Mouse (Mus musculus): Measurements from ENCODE around the gene Tpcn2. TPM values are rescaled to one million over a fixed set of nuclear protein-coding genes. Genes with fewer than 3 reads are reported as not detected.

The Tpcn2 gene
- polyA plus RNA-seq, 1 experiment from 2014 or later: 2.4 TPM

DNA sequence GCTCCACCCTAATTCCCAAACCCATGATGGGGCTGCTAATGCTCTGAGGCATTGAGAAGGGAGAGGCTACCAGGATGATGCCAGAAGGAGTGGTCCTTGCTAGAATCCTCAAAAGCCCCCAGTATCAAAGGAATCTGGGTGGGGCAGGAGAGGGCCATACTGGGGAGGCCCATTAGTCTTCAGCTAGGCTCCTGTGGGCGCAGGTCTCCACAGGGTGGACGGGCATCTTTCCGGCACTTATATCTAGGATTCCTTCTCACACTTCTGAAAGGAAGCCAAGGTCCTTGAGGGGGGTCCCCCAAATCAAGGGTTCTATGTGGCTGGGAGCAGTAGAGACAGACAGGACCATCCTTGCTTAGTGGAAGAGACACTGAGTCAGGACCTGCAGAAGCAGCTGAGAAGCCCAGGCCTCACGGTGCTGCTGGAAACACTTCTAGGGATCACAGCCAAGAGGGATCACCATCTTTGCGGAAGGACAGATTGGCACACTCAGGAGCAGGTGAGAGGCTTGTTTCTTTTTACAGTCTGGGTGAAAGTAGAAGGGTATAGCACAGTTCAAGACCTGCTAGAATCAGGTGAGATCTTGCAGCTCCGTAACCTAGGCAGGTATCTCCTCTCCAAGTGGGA, 31.1 kb upstream of the Tpcn2 start, which contains the start of gene Mrgprd:
TSS of gene Mrgprd (plus strand) at position 51 of the 627 bp plus-strand sequence.
- 89% methylated on average over 6 of the region's 6 CpGs for WGBS
- no peaks in the 10 kb centered on the region for H3K9me3 ChIP-seq (ENCODE audit: control insufficient read depth, low read length)
- no peaks in the 10 kb centered on the region for H3K36me3 ChIP-seq (ENCODE audit: control insufficient read depth, insufficient read depth, low read length)
- DNase-seq (ENCODE audit: low spot score) (no peak), ATAC-seq (replicated peaks; ENCODE audit: low FRiP score) (no peak)
- H3K4me2 ChIP-seq (ENCODE audit: low read depth, low read length, severe bottlenecking): no peak within 1 kb of the TSS
- H3K4me3 ChIP-seq (ENCODE audit: low read depth, low read length): no peak within 1 kb of the TSS
- H3K27ac ChIP-seq (ENCODE audit: low read depth, low read length): no peak within 1 kb of the TSS
- H3K4me1 ChIP-seq (replicated peaks; ENCODE audit: control insufficient read depth, insufficient read depth, low read length): no peaks in the 10 kb centered on the region
- H3K9ac ChIP-seq (ENCODE audit: low read length): no peak within 1 kb of the TSS
- H3K27me3 ChIP-seq (ENCODE audit: control insufficient read depth, insufficient read depth, low read length): no peaks in the 10 kb centered on the region

DNA sequence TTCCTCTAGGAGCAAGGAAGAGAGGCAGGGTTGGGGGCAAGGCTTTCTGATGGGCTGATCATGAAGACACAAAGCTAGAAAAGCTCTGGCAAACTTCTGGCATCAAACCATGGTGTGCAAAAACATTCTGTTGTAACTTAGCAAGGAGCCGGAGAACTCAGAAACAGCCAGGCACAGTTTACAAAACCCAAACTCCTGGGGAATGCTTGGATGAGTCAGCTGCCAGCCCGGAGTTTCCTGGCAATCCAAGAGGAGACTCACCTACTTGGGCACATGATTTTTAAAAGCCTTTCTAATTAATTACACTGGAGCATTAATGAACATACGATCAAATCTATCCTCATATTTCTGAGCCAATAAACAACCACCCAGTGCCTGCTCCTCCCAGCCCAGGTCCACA, 28.3 kb upstream of the Tpcn2 start:
- Histone ChIP-seq H3K27me3 (ENCODE audit: control insufficient read depth, insufficient read depth, low read length) (no peaks in the 10 kb centered on the region), H3K4me3 (ENCODE audit: low read depth, low read length) (no peak overlapping the region), H3K9ac (ENCODE audit: low read length) (no peak overlapping the region), H3K27ac (ENCODE audit: low read depth, low read length) (no peak overlapping the region), H3K36me3 (ENCODE audit: control insufficient read depth, insufficient read depth, low read length) (no peaks in the 10 kb centered on the region), H3K9me3 (ENCODE audit: control insufficient read depth, low read length) (no peaks in the 10 kb centered on the region), H3K4me1 (replicated peaks; ENCODE audit: control insufficient read depth, insufficient read depth, low read length) (no peaks in the 10 kb centered on the region), H3K4me2 (ENCODE audit: low read depth, low read length, severe bottlenecking) (no peak overlapping the region)
- ATAC-seq (replicated peaks; ENCODE audit: low FRiP score): no peak
- DNase-seq (ENCODE audit: low spot score): no peak
- 90% methylated on average over 3 of the region's 3 CpGs for WGBS

DNA sequence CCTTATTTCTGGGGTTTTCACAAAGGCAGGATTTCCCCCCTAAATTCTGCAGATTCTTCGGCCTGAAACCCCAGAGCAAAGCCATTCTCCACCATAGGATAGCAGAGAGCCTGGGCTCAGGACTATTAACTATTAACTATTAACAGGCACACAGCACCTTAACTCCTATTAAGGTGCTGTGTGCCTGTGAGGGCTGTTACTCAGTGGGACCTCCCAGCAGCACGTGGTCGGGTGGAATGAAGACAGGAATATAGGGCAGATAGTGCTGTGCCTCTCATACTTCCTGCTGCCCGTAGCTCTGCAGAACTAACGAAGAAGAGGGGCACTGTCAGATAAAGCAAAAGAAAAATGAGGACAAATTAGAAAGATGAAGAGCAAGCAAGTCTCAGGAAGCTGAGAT, 26.7 kb upstream of the Tpcn2 start:
- H3K4me1 ChIP-seq (replicated peaks; ENCODE audit: control insufficient read depth, insufficient read depth, low read length): no peaks in the 10 kb centered on the region
- H3K27me3 ChIP-seq (ENCODE audit: control insufficient read depth, insufficient read depth, low read length): no peaks in the 10 kb centered on the region
- DNase-seq (ENCODE audit: low spot score) (no peak), ATAC-seq (replicated peaks; ENCODE audit: low FRiP score) (no peak)
- H3K4me3 ChIP-seq (ENCODE audit: low read depth, low read length): no peak overlapping the region
- H3K9ac ChIP-seq (ENCODE audit: low read length): no peak overlapping the region
- no peak overlapping the region for H3K27ac ChIP-seq (ENCODE audit: low read depth, low read length)
- no peaks in the 10 kb centered on the region for H3K36me3 ChIP-seq (ENCODE audit: control insufficient read depth, insufficient read depth, low read length)
- H3K9me3 ChIP-seq (ENCODE audit: control insufficient read depth, low read length): no peaks in the 10 kb centered on the region
- no peak overlapping the region for H3K4me2 ChIP-seq (ENCODE audit: low read depth, low read length, severe bottlenecking)
- 83% methylated on average over 5 of the region's 5 CpGs for WGBS

DNA sequence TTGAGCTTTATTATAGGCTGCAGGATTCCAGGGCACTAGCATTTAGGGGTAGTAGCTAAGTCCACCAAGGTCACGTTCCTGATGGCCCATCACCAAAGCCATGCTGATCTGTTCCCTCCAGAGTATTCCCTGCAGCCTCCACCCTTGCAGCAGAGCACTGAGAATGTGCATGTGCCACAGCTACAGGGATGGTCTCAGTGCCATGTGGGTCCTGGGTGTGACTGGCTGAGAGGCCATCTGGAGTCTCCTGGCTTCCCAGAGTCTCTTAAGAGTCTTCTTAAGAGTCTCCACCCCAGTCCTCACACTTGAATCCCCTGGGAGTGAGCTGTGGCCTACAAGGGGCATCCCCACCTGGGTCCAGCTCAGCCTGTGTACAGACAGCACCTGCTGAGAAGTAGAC, 26.1 kb upstream of the Tpcn2 start:
- Histone ChIP-seq H3K4me3 (ENCODE audit: low read depth, low read length) (no peak overlapping the region), H3K9ac (ENCODE audit: low read length) (no peak overlapping the region), H3K27ac (ENCODE audit: low read depth, low read length) (no peak overlapping the region), H3K27me3 (ENCODE audit: control insufficient read depth, insufficient read depth, low read length) (no peaks in the 10 kb centered on the region), H3K36me3 (ENCODE audit: control insufficient read depth, insufficient read depth, low read length) (no peaks in the 10 kb centered on the region), H3K4me2 (ENCODE audit: low read depth, low read length, severe bottlenecking) (no peak overlapping the region), H3K4me1 (replicated peaks; ENCODE audit: control insufficient read depth, insufficient read depth, low read length) (no peaks in the 10 kb centered on the region), H3K9me3 (ENCODE audit: control insufficient read depth, low read length) (no peaks in the 10 kb centered on the region)
- no peak for ATAC-seq (replicated peaks; ENCODE audit: low FRiP score)
- no peak for DNase-seq (ENCODE audit: low spot score)
- WGBS: 92% methylated on average over 1 of the region's 1 CpGs

DNA sequence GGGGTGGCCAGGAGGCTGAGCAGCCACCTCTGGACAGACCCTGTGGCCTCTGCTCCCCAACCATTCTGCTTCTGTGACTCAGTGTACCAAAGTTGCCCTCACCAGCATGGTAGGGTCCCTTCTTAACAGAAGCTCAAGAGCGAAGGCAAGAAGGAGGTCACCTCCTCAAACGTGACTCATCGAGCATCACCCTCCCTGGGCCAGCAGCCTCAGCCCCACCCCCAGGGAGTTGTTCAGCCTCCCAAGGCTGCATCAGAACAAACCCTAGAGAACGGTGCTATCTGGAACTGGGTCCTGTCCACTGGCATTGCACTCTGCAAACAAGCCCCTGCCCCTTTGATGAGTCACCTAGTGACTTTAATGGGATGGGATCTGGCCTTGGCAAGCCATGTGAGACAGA, 25.1 kb upstream of the Tpcn2 start:
- H3K4me3 ChIP-seq (ENCODE audit: low read depth, low read length): no peak overlapping the region
- WGBS: 89% methylated on average over 4 of the region's 4 CpGs
- no peak overlapping the region for H3K27ac ChIP-seq (ENCODE audit: low read depth, low read length)
- H3K4me1 ChIP-seq (replicated peaks; ENCODE audit: control insufficient read depth, insufficient read depth, low read length): no peaks in the 10 kb centered on the region
- no peaks in the 10 kb centered on the region for H3K36me3 ChIP-seq (ENCODE audit: control insufficient read depth, insufficient read depth, low read length)
- no peak for ATAC-seq (replicated peaks; ENCODE audit: low FRiP score)
- no peak overlapping the region for H3K4me2 ChIP-seq (ENCODE audit: low read depth, low read length, severe bottlenecking)
- DNase-seq (ENCODE audit: low spot score): no peak
- no peaks in the 10 kb centered on the region for H3K27me3 ChIP-seq (ENCODE audit: control insufficient read depth, insufficient read depth, low read length)
- H3K9me3 ChIP-seq (ENCODE audit: control insufficient read depth, low read length): no peaks in the 10 kb centered on the region
- H3K9ac ChIP-seq (ENCODE audit: low read length): no peak overlapping the region

DNA sequence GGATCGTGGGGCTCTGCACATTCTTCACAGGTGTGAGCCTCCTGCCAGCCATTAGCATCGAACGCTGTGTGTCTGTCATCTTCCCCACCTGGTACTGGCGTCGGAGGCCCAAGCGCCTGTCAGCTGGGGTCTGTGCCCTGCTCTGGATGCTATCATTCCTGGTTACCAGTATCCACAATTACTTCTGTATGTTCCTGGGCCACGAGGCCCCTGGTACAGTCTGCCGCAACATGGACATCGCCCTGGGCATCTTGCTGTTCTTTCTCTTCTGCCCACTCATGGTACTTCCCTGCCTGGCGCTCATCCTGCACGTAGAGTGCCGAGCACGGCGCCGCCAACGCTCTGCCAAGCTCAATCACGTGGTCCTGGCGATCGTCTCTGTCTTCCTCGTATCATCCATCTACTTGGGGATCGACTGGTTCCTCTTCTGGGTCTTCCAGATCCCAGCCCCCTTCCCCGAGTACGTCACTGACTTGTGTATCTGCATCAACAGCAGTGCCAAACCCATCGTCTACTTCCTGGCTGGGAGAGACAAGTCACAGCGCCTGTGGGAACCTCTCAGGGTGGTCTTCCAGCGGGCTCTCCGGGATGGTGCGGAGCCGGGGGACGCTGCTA, 24.4 kb upstream of the Tpcn2 start:
- Histone ChIP-seq H3K4me3 (ENCODE audit: low read depth, low read length) (no peak overlapping the region), H3K27me3 (ENCODE audit: control insufficient read depth, insufficient read depth, low read length) (no peaks in the 10 kb centered on the region), H3K4me1 (replicated peaks; ENCODE audit: control insufficient read depth, insufficient read depth, low read length) (no peaks in the 10 kb centered on the region), H3K4me2 (ENCODE audit: low read depth, low read length, severe bottlenecking) (no peak overlapping the region), H3K9ac (ENCODE audit: low read length) (no peak overlapping the region), H3K36me3 (ENCODE audit: control insufficient read depth, insufficient read depth, low read length) (no peaks in the 10 kb centered on the region), H3K27ac (ENCODE audit: low read depth, low read length) (no peak overlapping the region), H3K9me3 (ENCODE audit: control insufficient read depth, low read length) (no peaks in the 10 kb centered on the region)
- DNase-seq (ENCODE audit: low spot score) (no peak), ATAC-seq (replicated peaks; ENCODE audit: low FRiP score) (no peak)
- 84% methylated on average over 30 of the region's 30 CpGs for WGBS

DNA sequence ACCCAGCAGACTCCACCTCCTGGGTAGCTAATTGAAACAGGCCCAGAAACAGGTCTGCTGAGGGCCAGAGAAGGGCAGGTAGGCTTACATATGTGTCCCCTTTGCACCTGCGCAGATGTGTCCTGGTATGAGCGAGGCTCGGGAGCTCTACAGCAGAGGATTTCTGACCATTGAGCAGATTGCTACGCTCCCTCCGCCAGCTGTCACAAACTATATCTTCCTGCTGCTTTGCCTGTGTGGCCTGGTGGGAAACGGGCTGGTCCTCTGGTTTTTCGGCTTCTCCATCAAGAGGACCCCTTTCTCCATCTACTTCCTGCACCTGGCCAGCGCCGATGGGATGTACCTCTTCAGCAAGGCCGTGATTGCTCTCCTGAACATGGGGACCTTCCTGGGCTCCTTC, 23.8 kb upstream of the Tpcn2 start:
- no peak for DNase-seq (ENCODE audit: low spot score)
- Histone ChIP-seq H3K4me1 (replicated peaks; ENCODE audit: control insufficient read depth, insufficient read depth, low read length) (no peaks in the 10 kb centered on the region; the same call in 1 of the 2 replicates), H3K9me3 (ENCODE audit: control insufficient read depth, low read length) (no peaks in the 10 kb centered on the region), H3K27ac (ENCODE audit: low read depth, low read length) (no peak overlapping the region), H3K9ac (ENCODE audit: low read length) (no peak overlapping the region), H3K27me3 (ENCODE audit: control insufficient read depth, insufficient read depth, low read length) (no peaks in the 10 kb centered on the region), H3K4me3 (ENCODE audit: low read depth, low read length) (no peak overlapping the region), H3K36me3 (ENCODE audit: control insufficient read depth, insufficient read depth, low read length) (no peaks in the 10 kb centered on the region), H3K4me2 (ENCODE audit: low read depth, low read length, severe bottlenecking) (no peak overlapping the region)
- ATAC-seq (replicated peaks; ENCODE audit: low FRiP score): no peak
- 91% methylated on average over 10 of the region's 10 CpGs for WGBS

DNA sequence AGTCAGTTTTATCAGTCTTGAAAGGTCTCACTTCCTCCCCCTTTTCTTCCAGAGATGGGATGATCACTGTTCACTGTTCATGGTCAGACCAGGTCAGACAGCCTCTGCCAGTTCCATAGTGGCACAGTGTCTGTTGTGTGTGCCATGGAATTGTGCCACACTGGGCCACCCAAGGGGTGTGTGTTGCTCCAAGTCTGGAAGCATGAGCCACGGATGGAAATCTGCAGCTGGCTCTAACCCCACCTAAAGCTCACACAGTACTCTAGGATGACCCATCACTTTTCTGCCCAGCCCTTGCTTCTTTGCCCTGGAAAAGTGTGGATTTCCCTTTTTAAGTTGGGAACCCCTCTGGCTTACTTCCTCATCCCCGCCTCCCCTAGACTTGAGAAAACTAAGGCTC, 20.3 kb upstream of the Tpcn2 start:
- H3K4me2 ChIP-seq (ENCODE audit: low read depth, low read length, severe bottlenecking): no peak overlapping the region
- H3K9ac ChIP-seq (ENCODE audit: low read length): no peak overlapping the region
- H3K36me3 ChIP-seq (ENCODE audit: control insufficient read depth, insufficient read depth, low read length): no peaks in the 10 kb centered on the region
- ATAC-seq (replicated peaks; ENCODE audit: low FRiP score) (no peak), DNase-seq (ENCODE audit: low spot score) (no peak)
- no peaks in the 10 kb centered on the region; the same call in 1 of the 2 replicates for H3K4me1 ChIP-seq (replicated peaks; ENCODE audit: control insufficient read depth, insufficient read depth, low read length)
- H3K4me3 ChIP-seq (ENCODE audit: low read depth, low read length): no peak overlapping the region
- H3K27me3 ChIP-seq (ENCODE audit: control insufficient read depth, insufficient read depth, low read length): no peaks in the 10 kb centered on the region
- H3K9me3 ChIP-seq (ENCODE audit: control insufficient read depth, low read length): no peaks in the 10 kb centered on the region
- no peak overlapping the region for H3K27ac ChIP-seq (ENCODE audit: low read depth, low read length)
- 85% methylated on average over 2 of the region's 2 CpGs for WGBS
